Mouse (Mus musculus): ENCODE measurements at regions not wholly inside any gene's neighbourhood (a gene's known extent, or its start where the extent isn't known, plus 50 kb on each side); places are given as distances from the start of the nearest gene placed in this dataset.

- DNase-seq (ENCODE audit: extremely low read depth, insufficient read length, low spot score) = no peak
Observed at GRCm38 (mm10) chr13:119118382-119118781, 310.0 kb upstream of the Paip1 start.

- DNase-seq (ENCODE audit: extremely low read depth, insufficient read length, low spot score) = peak; percentile 26
Observed at GRCm38 (mm10) chr13:119140436-119140835, 288.0 kb upstream of the Paip1 start.

- DNase-seq (ENCODE audit: extremely low read depth, insufficient read length, low spot score) = peak; percentile 64
Observed at GRCm38 (mm10) chr13:119143351-119143750, 285.1 kb upstream of the Paip1 start.

- no peak for DNase-seq (ENCODE audit: extremely low read depth, insufficient read length, low spot score)
Observed at GRCm38 (mm10) chr13:119145713-119146112, 282.7 kb upstream of the Paip1 start.

GRCm38 (mm10) chr13:119147701-119148100, 280.7 kb upstream of the Paip1 start:
- no peak for DNase-seq (ENCODE audit: extremely low read depth, insufficient read length, low spot score)

- DNase-seq (ENCODE audit: extremely low read depth, insufficient read length, low spot score) = no peak
Observed at GRCm38 (mm10) chr13:119149141-119149540, 279.3 kb upstream of the Paip1 start.

GRCm38 (mm10) chr13:119150847-119151548, 277.4 kb upstream of the Paip1 start:
- DNase-seq (ENCODE audit: extremely low read depth, insufficient read length, low spot score) = no peak

GRCm38 (mm10) chr13:119177753-119178152, 250.6 kb upstream of the Paip1 start:
- peak; percentile 58 for DNase-seq (ENCODE audit: extremely low read depth, insufficient read length, low spot score)

GRCm38 (mm10) chr13:119178212-119178611, 250.2 kb upstream of the Paip1 start:
- no peak for DNase-seq (ENCODE audit: extremely low read depth, insufficient read length, low spot score)

GRCm38 (mm10) chr13:119179157-119179920, 249.1 kb upstream of the Paip1 start:
- no peak for DNase-seq (ENCODE audit: extremely low read depth, insufficient read length, low spot score)

GRCm38 (mm10) chr13:119184322-119184877, 244.0 kb upstream of the Paip1 start:
- no peak for DNase-seq (ENCODE audit: extremely low read depth, insufficient read length, low spot score)

- DNase-seq (ENCODE audit: extremely low read depth, insufficient read length, low spot score) = no peak
Observed at GRCm38 (mm10) chr13:119185567-119186143, 242.7 kb upstream of the Paip1 start.

GRCm38 (mm10) chr13:119231556-119231955, 196.8 kb upstream of the Paip1 start:
- no peak for DNase-seq (ENCODE audit: extremely low read depth, insufficient read length, low spot score)

- DNase-seq (ENCODE audit: extremely low read depth, insufficient read length, low spot score) = no peak
Observed at GRCm38 (mm10) chr13:119232100-119233029, 196.0 kb upstream of the Paip1 start.

- DNase-seq (ENCODE audit: extremely low read depth, insufficient read length, low spot score) = no peak
Observed at GRCm38 (mm10) chr13:119233030-119233385, 195.4 kb upstream of the Paip1 start.

- no peak for DNase-seq (ENCODE audit: extremely low read depth, insufficient read length, low spot score)
Observed at GRCm38 (mm10) chr13:119233869-119234268, 194.5 kb upstream of the Paip1 start.

- no peak for DNase-seq (ENCODE audit: extremely low read depth, insufficient read length, low spot score)
Observed at GRCm38 (mm10) chr13:119242358-119242757, 186.0 kb upstream of the Paip1 start.

GRCm38 (mm10) chr13:119247101-119247500, 181.3 kb upstream of the Paip1 start:
- no peak for DNase-seq (ENCODE audit: extremely low read depth, insufficient read length, low spot score)

GRCm38 (mm10) chr13:119252006-119252405, 176.4 kb upstream of the Paip1 start:
- no peak for DNase-seq (ENCODE audit: extremely low read depth, insufficient read length, low spot score)

- DNase-seq (ENCODE audit: extremely low read depth, insufficient read length, low spot score) = no peak
Observed at GRCm38 (mm10) chr13:119256350-119256749, 172.1 kb upstream of the Paip1 start.
